ENCODE assay signal across 32 mouse cellular contexts in the genomic region with DNA sequence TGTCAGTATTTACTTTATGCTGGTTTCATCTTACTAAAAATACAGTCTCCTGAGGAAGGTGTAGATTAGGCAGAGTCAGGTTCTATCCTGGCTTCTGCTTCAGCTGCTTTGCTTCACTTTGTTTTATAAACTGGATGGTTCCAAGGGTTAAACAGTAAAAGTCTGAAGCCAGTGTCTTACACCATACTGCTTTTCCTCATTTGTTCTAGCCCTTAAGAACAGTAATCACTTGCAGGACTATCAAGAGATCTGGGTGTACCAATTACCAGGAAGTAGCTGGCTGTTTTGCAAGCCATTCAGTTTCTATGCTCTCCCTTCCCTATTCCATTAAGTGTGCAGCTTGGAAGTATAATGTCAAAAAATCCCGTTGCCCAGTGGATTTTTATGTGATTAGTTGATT. TPM values are rescaled to one million over a fixed set of nuclear protein-coding genes. Genes with fewer than 3 reads are reported as not detected.
"Had no signal": no experiment of that assay in that cellular context is flagged by ENCODE, and none has a peak within 500 bp of the region (broad histone marks: within the 10 kb centered on the region; RNA-seq: fewer than 3 reads in every experiment).

No protein-coding gene starts in this region.

- H3K4me2 ChIP-seq: heart, embryonic 11.5 days; heart, embryonic 13.5 days; heart, embryonic 15.5 days; hindbrain, embryonic 13.5 days; hindbrain, embryonic 15.5 days; kidney, embryonic 15.5 days; limb, embryonic 12.5 days; liver, embryonic 11.5 days had no signal

- H3K36me3 ChIP-seq: heart, embryonic 13.5 days; heart, embryonic 15.5 days; hindbrain, embryonic 13.5 days; hindbrain, embryonic 15.5 days; kidney, embryonic 15.5 days; limb, embryonic 10.5 days; limb, embryonic 12.5 days had no signal

- H3K4me3 ChIP-seq: gastrocnemius, adult 2 months; heart, embryonic 13.5 days; heart, embryonic 15.5 days; hindbrain, embryonic 13.5 days; hindbrain, embryonic 15.5 days; kidney, embryonic 15.5 days; layer of hippocampus, adult 2 months; left cerebral cortex, adult 2 months; limb, embryonic 10.5 days; limb, embryonic 12.5 days had no signal

- H3K9ac ChIP-seq: heart, embryonic 13.5 days; heart, embryonic 15.5 days; hindbrain, embryonic 13.5 days; hindbrain, embryonic 15.5 days; kidney, embryonic 15.5 days; limb, embryonic 12.5 days had no signal

- H3K4me1 ChIP-seq: limb, embryonic 12.5 days had no signal

- DNase-seq: gastrocnemius, adult 2 months; gastrocnemius, postnatal 10 days; gastrocnemius, postnatal 36 days; heart, adult 18-20 months; heart, postnatal 14 days; heart, postnatal 36 days; kidney, adult 11 months; kidney, adult 2 months; kidney, adult 9 months; kidney, postnatal 14 days; kidney, postnatal 36 days; liver had no signal

- H3K27ac ChIP-seq: gastrocnemius, adult 2 months; heart, embryonic 13.5 days; heart, embryonic 15.5 days; hindbrain, embryonic 13.5 days; hindbrain, embryonic 15.5 days; hindbrain, postnatal 0 days; kidney, embryonic 15.5 days; kidney, postnatal 0 days; layer of hippocampus, adult 2 months; left cerebral cortex, adult 2 months; limb, embryonic 10.5 days; limb, embryonic 12.5 days had no signal

- H3K27me3 ChIP-seq: hindbrain, embryonic 13.5 days; hindbrain, embryonic 15.5 days had no signal

- ATAC-seq: forebrain, embryonic 16.5 days; hindbrain, postnatal 0 days had no signal

- H3K9me3 ChIP-seq: heart, embryonic 13.5 days; heart, embryonic 15.5 days; hindbrain, embryonic 13.5 days; hindbrain, embryonic 15.5 days; kidney, embryonic 15.5 days; limb, embryonic 10.5 days; limb, embryonic 12.5 days had no signal

RNA-seq across cellular contexts. Expression of gene Mogat1, which starts 3.7 kb away (rescaled TPM):
- total RNA-seq: gastrocnemius, adult 2 months; gastrocnemius, postnatal 10 days; gastrocnemius, postnatal 36 days; heart, adult 8-10 months; heart, postnatal 14 days; heart, postnatal 36 days; hematopoietic stem cell, adult 5-6 weeks; hindbrain, postnatal 0 days; layer of hippocampus, adult 2 months; layer of hippocampus, postnatal 10 days; left cerebral cortex, adult 2 months; left cerebral cortex, postnatal 14 days; left cerebral cortex, postnatal 36 days had no signal
- polyA plus RNA-seq: heart, embryonic 11.5 days; heart, embryonic 13.5 days; heart, embryonic 15.5 days; hindbrain, embryonic 13.5 days; limb, embryonic 12.5 days; liver, embryonic 11.5 days had no signal

RNA-seq across cellular contexts. Expression of gene BC035947, which starts 4.8 kb away (rescaled TPM):
- total RNA-seq: gastrocnemius, adult 2 months; gastrocnemius, postnatal 10 days; gastrocnemius, postnatal 36 days; heart, adult 18-20 months; heart, adult 8-10 months; heart, postnatal 14 days; heart, postnatal 36 days; hematopoietic stem cell, adult 5-6 weeks had no signal
- polyA plus RNA-seq: heart, embryonic 15.5 days; heart, postnatal 0 days; liver, embryonic 11.5 days had no signal
